Mouse (Mus musculus): Measurements from ENCODE around the gene Mllt3.
A peak's percentile ranks its signal among the peaks of the same experiment; 100 is the strongest.

GRCm38 (mm10) chr4:88033216-88033653, at the start of gene Mllt3:
- TF ChIP-seq CTCF (IDR thresholded peaks at IDR 0.05; ENCODE audit: borderline replicate concordance, control insufficient read depth, extremely low read depth, insufficient read depth, low read length, poor library complexity), result no peak
- peak; percentile 86; the same call in 1 of the 2 replicates for TF ChIP-seq POLR2A (IDR thresholded peaks at IDR 0.05; ENCODE audit: control insufficient read depth, extremely low read depth, insufficient read depth, low read length, poor library complexity)
